Mouse (Mus musculus) stomach, postnatal 0 days (tissue): ENCODE results near the gene Rapgef3. TPM values are rescaled to one million over a fixed set of nuclear protein-coding genes. Genes with fewer than 3 reads are reported as not detected.
A peak's percentile ranks its signal among the peaks of the same experiment; 100 is the strongest.

ENCODE experiments used
- ATAC-seq: fragments of 200-750 bp; cut with Nextera tagmentation; 2 replicates; pipeline ENCODE4 v1.8.0; 2017; ENCODE audit not compliant: low FRiP score, low TSS enrichment
- DNase-seq: peaks from one replicate; pipeline ENCODE4 v3.0.0-alpha.2; 2016; ENCODE audit warnings: low spot score
- H3K27ac ChIP-seq: fragments of 300-500 bp; sonication (generic); replicated peaks from 2 replicates; pipeline ENCODE4 v1.5.1; 2014; ENCODE audit warnings: mild to moderate bottlenecking, control low read depth
- H3K27me3 ChIP-seq: fragments of 300-500 bp; sonication (generic); 2 replicates; pipeline ENCODE4 v1.6.1; 2014; ENCODE audit warnings: low read length; ENCODE audit not compliant: control insufficient read depth, insufficient read depth
- H3K36me3 ChIP-seq: fragments of 300-500 bp; sonication (generic); 2 replicates; pipeline ENCODE4 v1.6.1; 2014; ENCODE audit warnings: low read length, mixed read lengths; ENCODE audit not compliant: control insufficient read depth, insufficient read depth
- H3K4me1 ChIP-seq: fragments of 300-500 bp; sonication (generic); replicated peaks from 2 replicates; pipeline ENCODE4 v1.6.1; 2014; ENCODE audit warnings: antibody characterized with exemption; ENCODE audit not compliant: control insufficient read depth, insufficient read depth
- H3K4me2 ChIP-seq: fragments of 300-500 bp; sonication (generic); replicated peaks from 2 replicates; pipeline ENCODE4 v1.6.1; 2014; ENCODE audit warnings: low read depth, mild to moderate bottlenecking, control low read depth, moderate library complexity
- H3K4me3 ChIP-seq: fragments of 300-500 bp; sonication (generic); 2 replicates; pipeline ENCODE4 v1.5.1; 2014; ENCODE audit warnings: low read depth, low read length, control low read depth
- H3K9ac ChIP-seq: fragments of 300-500 bp; sonication (generic); 2 replicates; pipeline ENCODE4 v1.6.1; 2014; ENCODE audit warnings: mild to moderate bottlenecking, low read length, control low read depth, mixed read lengths
- H3K9me3 ChIP-seq: fragments of 300-500 bp; sonication (generic); 2 replicates; pipeline ENCODE4 v1.6.1; 2016; ENCODE audit warnings: low read length; ENCODE audit not compliant: control insufficient read depth
- CTCF ChIP-seq: IDR thresholded peaks from 2 replicates; pipeline ENCODE4 v1.5.1; 2016; ENCODE audit warnings: antibody characterized with exemption, low read depth, mild to moderate bottlenecking, moderate library complexity
- EP300 ChIP-seq: optimal IDR thresholded peaks from 2 replicates; pipeline ENCODE3; 2016; ENCODE audit warnings: antibody characterized with exemption
- WGBS: fragments of 180-500 bp; shearing (Covaris S2); extraction: QIAGEN DNeasy Blood & Tissue Kit; methylation state at CpG from one replicate; pipeline ENCODE4 v1.1.7; 2014; 5-methylcytosine and 5-hydroxymethylcytosine counted together
- polyA plus RNA-seq: library from polyadenylated mRNA; unstranded; fragments of >200 nt; fragmentation: Nextera tagmentation; extraction: Ambion mirVana; gene quantifications from 2 replicates; pipeline ENCODE4 v1.2.1, GENCODE M21; 2015

Rapgef3 gene
- polyA plus RNA-seq, 1 experiment from 2014 or later, result 3.2 TPM

GRCm38 (mm10) chr15:97791126-97791700 is 23.4 kb upstream of the Rapgef3 start:
- H3K36me3 ChIP-seq, result peaks cover 18% of the 10 kb centered on the region
- no peak for ATAC-seq

GRCm38 (mm10) chr15:97789761-97790505 is 22.2 kb upstream of the Rapgef3 start:
- peak; percentile 52 for DNase-seq
- no peaks in the 10 kb centered on the region for H3K27me3 ChIP-seq
- peaks cover 13% of the 10 kb centered on the region for H3K36me3 ChIP-seq
- H3K4me2 ChIP-seq, result no peak overlapping the region
- H3K9ac ChIP-seq, result no peak overlapping the region
- H3K4me3 ChIP-seq, result no peak overlapping the region
- TF ChIP-seq CTCF, result peak; percentile 87
- no peak for TF ChIP-seq EP300
- WGBS, result 56% methylated on average over 20 of the region's 20 CpGs
- H3K4me1 ChIP-seq, result peaks cover 2% of the 10 kb centered on the region; the same call in 1 of the 2 replicates
- ATAC-seq, result 0 out of 2 replicates have a peak, but pooled peaks have one; percentile 13
- no peaks in the 10 kb centered on the region for H3K9me3 ChIP-seq
- H3K27ac ChIP-seq, result no peak overlapping the region

More at GRCm38 (mm10) chr15:97791126-97791700, 23.4 kb upstream of the Rapgef3 start:
- Histone ChIP-seq H3K9me3 (no peaks in the 10 kb centered on the region), H3K9ac (no peak overlapping the region), H3K27me3 (no peaks in the 10 kb centered on the region), H3K27ac (no peak overlapping the region), H3K4me1 (peaks cover 2% of the 10 kb centered on the region; the same call in 1 of the 2 replicates), H3K4me2 (no peak overlapping the region), H3K4me3 (no peak overlapping the region)
- WGBS, result 87% methylated on average over 11 of the region's 11 CpGs
- DNase-seq, result no peak
- TF ChIP-seq CTCF, result no peak
- TF ChIP-seq EP300, result no peak

GRCm38 (mm10) chr15:97788821-97789220 is 21.0 kb upstream of the Rapgef3 start:
- Histone ChIP-seq H3K9ac (no peak overlapping the region; the same call in 1 of the 2 replicates), H3K4me3 (no peak overlapping the region), H3K27me3 (no peaks in the 10 kb centered on the region), H3K36me3 (peaks cover 9% of the 10 kb centered on the region; the same call in 1 of the 2 replicates), H3K4me2 (no peak overlapping the region), H3K4me1 (peaks cover 2% of the 10 kb centered on the region; the same call in 1 of the 2 replicates), H3K9me3 (no peaks in the 10 kb centered on the region), H3K27ac (peak overlapping the region; percentile 18)
- TF ChIP-seq EP300 (no peak), CTCF (no peak)
- 37% methylated on average over 6 of the region's 6 CpGs for WGBS
- ATAC-seq, result no peak
- no peak for DNase-seq

- Histone ChIP-seq H3K9ac (no peak overlapping the region), H3K27me3 (no peaks in the 10 kb centered on the region), H3K9me3 (no peaks in the 10 kb centered on the region), H3K36me3 (peaks cover 9% of the 10 kb centered on the region; the same call in 1 of the 2 replicates), H3K4me1 (peaks cover 2% of the 10 kb centered on the region; the same call in 1 of the 2 replicates), H3K4me2 (no peak overlapping the region), H3K27ac (no peak overlapping the region; the same call in 1 of the 2 replicates), H3K4me3 (no peak overlapping the region)
- TF ChIP-seq EP300, result no peak
- TF ChIP-seq CTCF, result no peak
- ATAC-seq, result no peak
- no peak for DNase-seq
- WGBS, result 63% methylated on average over 19 of the region's 19 CpGs
Observed at GRCm38 (mm10) chr15:97787799-97788667, 20.3 kb upstream of the Rapgef3 start.

GRCm38 (mm10) chr15:97787148-97787798 is 19.5 kb upstream of the Rapgef3 start:
- Histone ChIP-seq H3K9ac (no peak overlapping the region), H3K4me3 (no peak overlapping the region), H3K4me1 (peaks cover 5% of the 10 kb centered on the region; the same call in 1 of the 2 replicates), H3K4me2 (no peak overlapping the region), H3K9me3 (no peaks in the 10 kb centered on the region), H3K36me3 (peaks cover 6% of the 10 kb centered on the region; the same call in 1 of the 2 replicates), H3K27ac (no peak overlapping the region), H3K27me3 (no peaks in the 10 kb centered on the region)
- TF ChIP-seq CTCF (no peak), EP300 (no peak)
- DNase-seq (no peak), ATAC-seq (no peak)
- 81% methylated on average over 7 of the region's 7 CpGs for WGBS
